Mouse (Mus musculus) stomach, postnatal 0 days (tissue): Measurements from ENCODE around the gene Clk3.

Source experiments
- CTCF ChIP-seq: IDR thresholded peaks from 2 replicates; pipeline ENCODE4 v1.5.1; 2016; ENCODE audit warnings: antibody characterized with exemption, low read depth, mild to moderate bottlenecking, moderate library complexity
- EP300 ChIP-seq: optimal IDR thresholded peaks from 2 replicates; pipeline ENCODE3; 2016; ENCODE audit warnings: antibody characterized with exemption

DNA sequence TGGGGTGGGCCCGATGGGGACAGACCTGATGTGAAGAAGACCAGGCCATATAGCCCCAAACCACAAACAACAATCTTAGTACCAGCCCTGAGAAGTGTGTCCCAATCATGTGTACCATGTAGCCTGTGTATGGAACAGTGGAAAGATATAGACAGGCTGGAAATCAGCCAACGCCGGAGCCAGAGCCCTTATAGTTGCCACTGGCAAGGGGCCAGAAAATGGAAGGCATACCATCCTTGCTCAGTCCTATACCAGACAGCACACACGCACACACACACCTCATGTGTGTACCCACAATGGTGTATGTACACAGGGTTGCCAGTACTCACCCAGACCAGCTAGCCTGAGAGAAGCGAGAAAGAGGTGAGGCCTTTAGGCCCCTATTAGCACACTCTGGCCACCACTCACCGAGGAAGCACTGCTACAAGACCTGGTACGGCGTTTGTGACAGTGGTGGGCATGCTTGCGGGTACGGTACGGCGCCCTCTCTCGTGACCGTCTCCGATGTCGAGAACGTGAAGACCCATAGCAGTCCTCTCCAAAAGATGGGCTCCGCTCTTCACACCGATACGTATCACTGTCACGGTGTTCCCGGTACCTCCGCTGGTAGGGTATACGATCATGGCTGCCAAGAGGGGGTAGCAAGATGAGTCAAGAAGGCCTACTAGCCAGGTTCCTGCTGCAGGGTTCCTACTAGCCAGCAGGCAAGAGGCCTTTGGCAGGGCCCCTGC lies 5.1 kb downstream of the Clk3 start:
- no peak for TF ChIP-seq CTCF
- TF ChIP-seq EP300 = no peak
